Comparison of ENCODE assay signal across 28 mouse cellular contexts in genomic region chr11:54539486-54539885, GRCm38 (mm10).
"Had no signal": no experiment of that assay in that cellular context is flagged by ENCODE, and none has a peak within 500 bp of the region (broad histone marks: within the 10 kb centered on the region; RNA-seq: fewer than 3 reads in every experiment).

No protein-coding gene starts in this region.

- H3K27ac ChIP-seq: heart, adult 2 months; heart, embryonic 13.5 days; heart, embryonic 15.5 days; hindbrain, embryonic 13.5 days; hindbrain, embryonic 15.5 days; hindbrain, postnatal 0 days; kidney, embryonic 15.5 days; kidney, postnatal 0 days; limb, embryonic 13.5 days; limb, embryonic 15.5 days; liver, embryonic 13.5 days; liver, embryonic 15.5 days had no signal

- H3K4me3 ChIP-seq: heart, adult 2 months; heart, embryonic 13.5 days; heart, embryonic 15.5 days; hindbrain, embryonic 13.5 days; hindbrain, embryonic 15.5 days; kidney, embryonic 15.5 days; limb, embryonic 13.5 days; limb, embryonic 15.5 days; liver, embryonic 13.5 days; liver, embryonic 15.5 days had no signal

- DNase-seq: gastrocnemius, postnatal 14 days; gastrocnemius, postnatal 36 days; heart, adult 2 months; heart, postnatal 14 days; heart, postnatal 36 days; kidney, adult 11 months; kidney, adult 2 months; kidney, adult 9 months; kidney, postnatal 14 days; kidney, postnatal 36 days; layer of hippocampus, adult 9-11 months; layer of hippocampus, postnatal 36 days; left cerebral cortex, postnatal 4 days; liver, embryonic 13.5 days; lung, adult 18-20 months had no signal

- H3K4me2 ChIP-seq: heart, embryonic 11.5 days; heart, embryonic 13.5 days; heart, embryonic 15.5 days; hindbrain, embryonic 13.5 days; hindbrain, embryonic 15.5 days; kidney, embryonic 15.5 days; limb, embryonic 13.5 days; limb, embryonic 15.5 days; liver, embryonic 11.5 days; liver, embryonic 13.5 days; liver, embryonic 15.5 days had no signal

- H3K9me3 ChIP-seq: heart, embryonic 13.5 days; heart, embryonic 15.5 days; hindbrain, embryonic 13.5 days; hindbrain, embryonic 15.5 days; kidney, embryonic 15.5 days; limb, embryonic 13.5 days; limb, embryonic 15.5 days; liver, embryonic 13.5 days; liver, embryonic 15.5 days had no signal

- H3K9ac ChIP-seq: heart, embryonic 13.5 days; heart, embryonic 15.5 days; hindbrain, embryonic 13.5 days; hindbrain, embryonic 15.5 days; kidney, embryonic 15.5 days; limb, embryonic 13.5 days; limb, embryonic 15.5 days; liver, embryonic 13.5 days; liver, embryonic 15.5 days had no signal

- ATAC-seq: hindbrain, postnatal 0 days; intestine, embryonic 16.5 days had no signal

- H3K36me3 ChIP-seq: heart, embryonic 13.5 days; heart, embryonic 15.5 days; hindbrain, embryonic 13.5 days; hindbrain, embryonic 15.5 days; kidney, embryonic 15.5 days; limb, embryonic 13.5 days; limb, embryonic 15.5 days; liver, embryonic 15.5 days had no signal

- H3K4me1 ChIP-seq: hindbrain, embryonic 13.5 days; hindbrain, embryonic 15.5 days; kidney, embryonic 15.5 days; limb, embryonic 15.5 days had no signal

- H3K27me3 ChIP-seq: heart, embryonic 13.5 days; heart, embryonic 15.5 days; hindbrain, embryonic 13.5 days; hindbrain, embryonic 15.5 days; kidney, embryonic 15.5 days; limb, embryonic 13.5 days; limb, embryonic 15.5 days; liver, embryonic 13.5 days; liver, embryonic 15.5 days had no signal
